Mouse (Mus musculus) heart, embryonic 14.5 days (tissue): ENCODE measurements around the gene Kcnk3. TPM values are rescaled to one million over a fixed set of nuclear protein-coding genes. Genes with fewer than 3 reads are reported as not detected.

Source experiments
- ATAC-seq: fragments of 200-750 bp; cut with Nextera tagmentation; 2 replicates; pipeline ENCODE4 v1.8.0; 2017; ENCODE audit warnings: low read depth, moderate TSS enrichment; ENCODE audit not compliant: insufficient number of reproducible peaks, insufficient read depth, low FRiP score
- H3K27ac ChIP-seq, 2 experiments: fragments of 200-500 bp in 1 of 2; fragments of 300-500 bp in 1 of 2; sonication (generic) in 1 of 2; replicated peaks in 1 of 2; 2 replicates each; pipeline ENCODE4 v1.5.1; 2012 to 2014; ENCODE audit warnings: low read depth in 2 of 2, low read length in 2 of 2, control low read depth in 1 of 2, mild to moderate bottlenecking in 1 of 2, mixed read lengths in 1 of 2; ENCODE audit not compliant: control insufficient read depth in 1 of 2, insufficient read depth in 1 of 2
- H3K27me3 ChIP-seq: fragments of 300-500 bp; sonication (generic); 2 replicates; pipeline ENCODE4 v1.6.1; 2014; ENCODE audit warnings: mild to moderate bottlenecking, low read length, control low read depth; ENCODE audit not compliant: control insufficient read depth, insufficient read depth
- H3K36me3 ChIP-seq: fragments of 300-500 bp; sonication (generic); 2 replicates; pipeline ENCODE4 v1.6.1; 2014; ENCODE audit warnings: mild to moderate bottlenecking, control low read depth, low read length, mixed read lengths; ENCODE audit not compliant: control insufficient read depth, insufficient read depth
- H3K4me1 ChIP-seq, 2 experiments: fragments of 200-500 bp in 1 of 2; fragments of 300-500 bp in 1 of 2; sonication (generic) in 1 of 2; 2 replicates each; pipeline ENCODE4 v1.6.1; 2012 to 2014; ENCODE audit warnings: low read length in 2 of 2, control low read depth in 1 of 2, mixed read lengths in 1 of 2; ENCODE audit not compliant: control insufficient read depth in 2 of 2, insufficient read depth in 2 of 2
- H3K4me2 ChIP-seq: fragments of 300-500 bp; sonication (generic); 2 replicates; pipeline ENCODE4 v1.6.1; 2014; ENCODE audit warnings: mild to moderate bottlenecking, low read length
- H3K4me3 ChIP-seq, 2 experiments: fragments of 200-500 bp in 1 of 2; fragments of 300-500 bp in 1 of 2; sonication (generic) in 1 of 2; 2 replicates each; pipeline ENCODE4 v1.5.1; 2012 to 2014; ENCODE audit warnings: low read length in 2 of 2, mild to moderate bottlenecking in 2 of 2, control low read depth in 1 of 2, low read depth in 1 of 2, moderate library complexity in 1 of 2; ENCODE audit not compliant: control insufficient read depth in 1 of 2, insufficient read depth in 1 of 2
- H3K9ac ChIP-seq: fragments of 300-500 bp; sonication (generic); 2 replicates; pipeline ENCODE4 v1.6.1; 2014; ENCODE audit warnings: mild to moderate bottlenecking, low read length
- H3K9me3 ChIP-seq: fragments of 300-500 bp; sonication (generic); 2 replicates; pipeline ENCODE4 v1.6.1; 2016; ENCODE audit warnings: low read length, control low read depth; ENCODE audit not compliant: control insufficient read depth
- WGBS: fragments of 180-500 bp; shearing (Covaris S2); extraction: QIAGEN DNeasy Blood & Tissue Kit; methylation state at CpG from one replicate; pipeline ENCODE4 v1.1.7; 2014; 5-methylcytosine and 5-hydroxymethylcytosine counted together
- polyA plus RNA-seq: library from polyadenylated mRNA; unstranded; fragments of >200 nt; fragmentation: Nextera tagmentation; extraction: Ambion mirVana; gene quantifications from 2 replicates; pipeline ENCODE4 v1.2.1, GENCODE M21; 2014

Gene Kcnk3
- polyA plus RNA-seq, 1 experiment from 2014 or later, result 40.3 TPM

DNA sequence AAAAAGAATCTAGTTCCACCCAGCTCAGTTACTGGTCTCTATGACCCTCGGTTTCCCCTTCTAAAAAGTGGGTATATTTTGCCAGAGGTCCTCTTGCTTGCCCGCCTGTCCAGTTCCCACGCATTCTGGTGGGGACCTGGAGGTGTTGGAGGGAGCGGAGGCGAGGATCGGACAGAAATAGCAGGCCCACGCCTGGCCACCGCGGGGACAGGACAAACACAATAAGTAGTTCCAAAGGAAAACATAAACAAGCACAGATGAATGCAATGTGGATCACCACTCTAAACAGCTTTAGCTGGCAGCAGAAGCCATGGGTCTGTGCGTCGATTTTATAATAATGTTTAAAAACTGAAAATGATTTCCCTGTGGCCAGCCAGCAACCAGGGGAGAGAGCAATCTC, 5.4 kb downstream of the Kcnk3 start:
- WGBS, result 53% methylated on average over 11 of the region's 11 CpGs
- peak overlapping the region; percentile 61 for H3K9ac ChIP-seq
- peak overlapping the region; percentile 36 for H3K4me2 ChIP-seq
- H3K27me3 ChIP-seq, result peaks cover 12% of the 10 kb centered on the region; the same call in 1 of the 2 replicates
- peaks cover 50 to 70% of the 10 kb centered on the region in 2 experiments for H3K4me1 ChIP-seq
- H3K9me3 ChIP-seq, result no peaks in the 10 kb centered on the region
- no peaks in the 10 kb centered on the region for H3K36me3 ChIP-seq
- peak overlapping the region; percentile 75 to 89 for H3K27ac ChIP-seq
- H3K4me3 ChIP-seq, result no peak overlapping the region
- no peak for ATAC-seq

DNA sequence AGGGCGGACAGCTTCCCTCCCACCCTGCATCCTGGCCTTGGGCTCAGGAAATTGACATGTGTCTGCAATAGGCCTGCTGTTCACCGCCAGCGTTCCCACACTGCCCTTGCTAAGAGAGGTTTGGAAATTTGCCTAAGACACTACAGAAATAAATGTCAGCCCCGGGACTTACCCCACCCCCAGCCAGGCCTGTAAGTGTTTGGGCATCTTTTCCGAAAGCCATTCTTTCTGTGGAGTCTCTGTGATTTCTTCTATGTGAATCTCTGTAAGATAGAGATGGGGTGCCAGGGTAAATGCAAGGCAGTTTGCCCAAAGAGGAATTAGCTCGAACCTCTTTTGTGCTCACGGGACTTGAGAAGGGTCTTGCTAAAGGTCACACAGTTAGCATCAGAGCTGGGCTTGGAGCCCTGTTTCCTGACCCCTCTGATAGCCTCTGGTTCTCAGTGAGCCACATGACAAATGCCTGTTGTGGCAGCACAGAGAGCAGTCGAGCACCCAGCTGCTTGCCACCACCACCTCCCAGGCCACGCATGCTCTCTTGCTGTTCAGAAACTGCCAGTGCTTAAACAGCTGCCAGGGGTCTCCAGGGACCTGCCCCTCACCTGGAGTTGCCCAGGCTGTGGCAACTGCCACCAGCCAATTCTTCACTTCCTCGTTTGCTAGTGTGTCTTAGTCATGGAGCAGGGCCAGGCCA, 6.0 kb downstream of the Kcnk3 start:
- Histone ChIP-seq H3K4me1 (peaks cover 47 to 64% of the 10 kb centered on the region in 2 experiments), H3K9me3 (no peaks in the 10 kb centered on the region), H3K4me3 (no peak overlapping the region), H3K27ac (peak overlapping the region; percentile 75 to 89), H3K4me2 (peak overlapping the region; percentile 36), H3K27me3 (peaks cover 8% of the 10 kb centered on the region; the same call in 1 of the 2 replicates), H3K36me3 (no peaks in the 10 kb centered on the region), H3K9ac (peak overlapping the region; percentile 61)
- 18% methylated on average over 10 of the region's 10 CpGs for WGBS
- ATAC-seq, result peak; percentile 31

DNA sequence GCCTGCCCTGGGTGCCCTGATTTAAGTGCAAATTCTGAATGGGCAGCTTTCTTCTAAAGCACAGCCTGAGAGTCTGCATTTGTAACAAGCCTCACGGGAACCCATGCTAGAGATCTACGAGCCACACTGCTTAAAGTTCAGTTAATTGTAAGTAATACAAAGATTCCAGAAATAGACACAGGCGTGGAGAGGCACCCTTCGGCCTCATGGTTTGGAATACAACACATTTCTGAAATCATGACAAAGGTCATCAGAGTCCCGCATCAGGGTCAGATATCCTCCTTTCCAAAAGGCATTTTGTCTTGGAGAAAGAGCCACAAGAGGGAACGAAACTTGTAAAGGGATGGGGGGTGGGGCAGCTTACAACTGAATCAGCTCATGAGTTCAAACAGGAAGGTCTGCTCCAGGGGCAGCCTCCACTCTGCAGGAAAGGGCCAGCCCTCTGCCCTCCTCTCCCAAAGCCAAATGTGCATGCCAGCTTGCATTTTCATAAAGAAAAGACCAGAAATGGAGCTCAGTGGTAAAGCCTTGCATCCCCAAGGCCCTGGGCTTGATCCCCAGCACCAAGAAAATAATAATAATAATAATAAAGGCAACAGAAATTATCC, 7.1 kb downstream of the Kcnk3 start:
- ATAC-seq, result no peak
- Histone ChIP-seq H3K36me3 (no peaks in the 10 kb centered on the region), H3K27ac (peak overlapping the region; percentile 75 to 89), H3K9ac (peak overlapping the region; percentile 61), H3K4me3 (no peak overlapping the region), H3K4me2 (no peak overlapping the region), H3K9me3 (no peaks in the 10 kb centered on the region), H3K4me1 (peaks cover 43 to 57% of the 10 kb centered on the region in 2 experiments), H3K27me3 (peaks cover 4% of the 10 kb centered on the region; the same call in 1 of the 2 replicates)
- 22% methylated on average over 6 of the region's 6 CpGs for WGBS

DNA sequence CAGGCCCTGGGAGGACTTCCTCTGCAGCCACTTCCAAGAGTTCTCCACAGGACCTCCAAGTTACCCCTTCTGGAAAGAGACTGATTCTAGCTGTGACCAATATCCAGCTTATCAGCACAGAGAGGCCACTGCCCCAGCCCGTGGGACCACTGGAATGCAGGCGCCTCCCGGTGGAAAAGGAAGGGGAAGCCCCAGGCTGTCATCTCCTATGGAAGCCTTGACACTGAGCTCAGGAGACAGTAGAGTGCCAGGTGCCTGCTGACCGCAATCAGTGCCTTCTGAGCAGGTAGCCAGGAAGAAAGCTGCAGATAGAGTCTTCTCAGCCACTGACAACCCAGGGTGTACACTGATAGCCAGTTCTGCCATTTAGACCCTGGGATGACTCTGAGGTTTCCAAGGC, 13.4 kb downstream of the Kcnk3 start:
- Histone ChIP-seq H3K4me1 (peaks cover 43 to 44% of the 10 kb centered on the region in 2 experiments), H3K27ac (peak overlapping the region in 1 of 2 experiments; percentile 35; a peak in 2 of 4 replicates), H3K36me3 (no peaks in the 10 kb centered on the region), H3K9me3 (no peaks in the 10 kb centered on the region), H3K9ac (0 out of 2 replicates have a peak overlapping the region, but pooled peaks have one; percentile 7), H3K4me2 (0 out of 2 replicates have a peak overlapping the region, but pooled peaks have one; percentile 5), H3K4me3 (no peak overlapping the region), H3K27me3 (no peaks in the 10 kb centered on the region)
- 6% methylated on average over 4 of the region's 4 CpGs for WGBS
- no peak for ATAC-seq

DNA sequence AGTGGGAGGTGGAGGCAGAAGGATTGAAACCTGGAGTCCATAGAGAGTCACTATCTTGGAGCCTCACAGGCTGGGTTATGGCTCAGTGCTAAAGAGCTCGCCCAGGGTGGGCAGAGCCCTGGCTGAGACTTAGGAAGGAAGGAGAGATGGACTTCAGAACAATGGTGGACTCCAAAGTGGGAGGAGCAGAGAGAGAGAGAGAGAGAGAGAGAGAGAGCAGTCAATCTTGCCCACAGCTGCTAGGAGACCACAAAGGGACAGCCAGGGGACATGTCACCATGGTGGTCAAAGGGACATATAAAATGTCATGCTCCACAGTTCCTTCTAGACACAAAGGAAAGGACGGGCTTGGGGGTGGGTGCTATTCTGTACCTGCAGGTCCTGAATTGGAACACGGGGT, 15.3 kb downstream of the Kcnk3 start:
- H3K4me1 ChIP-seq, result peaks cover 48 to 53% of the 10 kb centered on the region in 2 experiments
- WGBS, result 85% methylated on average over 3 of the region's 3 CpGs
- no peaks in the 10 kb centered on the region for H3K9me3 ChIP-seq
- H3K4me3 ChIP-seq, result no peak overlapping the region
- no peak for ATAC-seq
- H3K36me3 ChIP-seq, result no peaks in the 10 kb centered on the region
- H3K9ac ChIP-seq, result no peak overlapping the region; the same call in 1 of the 2 replicates
- no peak overlapping the region for H3K4me2 ChIP-seq
- no peaks in the 10 kb centered on the region for H3K27me3 ChIP-seq
- peak overlapping the region in 1 of 2 experiments; percentile 96; a peak in 2 of 4 replicates for H3K27ac ChIP-seq

DNA sequence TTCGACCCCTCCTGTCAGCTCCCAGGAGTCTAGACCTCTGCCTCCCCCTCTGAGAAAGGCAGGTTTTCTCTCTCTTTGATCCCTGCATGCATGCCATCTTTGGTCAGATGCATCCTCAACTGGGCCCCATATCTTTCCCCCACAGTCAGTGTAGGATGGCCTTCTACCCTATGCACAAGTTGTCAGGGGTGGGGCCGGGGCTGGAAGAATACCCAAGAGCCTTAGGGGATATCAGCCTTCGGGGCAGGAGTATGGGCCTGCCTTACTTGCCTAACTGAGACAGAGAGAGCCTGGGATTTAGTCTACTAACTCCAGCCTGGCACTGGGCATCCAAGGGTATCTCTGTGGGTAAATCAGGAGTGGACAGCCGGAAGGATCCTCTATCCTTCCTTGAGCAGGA, 16.0 kb downstream of the Kcnk3 start:
- no peak for ATAC-seq
- no peaks in the 10 kb centered on the region for H3K9me3 ChIP-seq
- H3K9ac ChIP-seq, result peak overlapping the region; percentile 44
- WGBS, result 65% methylated on average over 4 of the region's 4 CpGs
- no peak overlapping the region for H3K4me3 ChIP-seq
- no peak overlapping the region for H3K4me2 ChIP-seq
- no peaks in the 10 kb centered on the region for H3K36me3 ChIP-seq
- H3K4me1 ChIP-seq, result peaks cover 48 to 53% of the 10 kb centered on the region in 2 experiments
- no peaks in the 10 kb centered on the region for H3K27me3 ChIP-seq
- peak overlapping the region; percentile 96 for H3K27ac ChIP-seq

DNA sequence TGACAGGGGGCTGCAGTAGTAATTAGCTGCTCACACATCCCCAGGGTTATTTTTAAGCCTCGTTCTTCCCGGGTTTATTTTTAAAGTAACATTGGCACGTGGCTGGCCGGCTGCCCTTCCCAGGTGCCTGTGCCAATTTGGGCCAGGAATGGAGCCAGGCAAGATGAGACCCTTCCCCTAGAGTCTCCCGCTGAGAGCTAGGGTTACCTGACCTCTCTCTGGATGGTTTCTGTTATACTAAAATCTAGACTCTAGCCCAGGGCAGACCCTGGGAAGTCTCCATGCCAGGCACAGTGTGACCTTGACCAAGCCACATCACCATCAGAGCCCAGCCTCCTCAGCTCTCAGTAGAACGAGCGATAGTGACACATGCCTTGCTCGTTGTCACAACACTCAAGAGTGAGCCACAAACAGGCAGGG, 16.8 kb downstream of the Kcnk3 start:
- no peak overlapping the region for H3K4me3 ChIP-seq
- ATAC-seq, result peak; percentile 32
- H3K4me1 ChIP-seq, result peaks cover 49 to 53% of the 10 kb centered on the region in 2 experiments
- H3K27ac ChIP-seq, result peak overlapping the region; percentile 96
- H3K9me3 ChIP-seq, result no peaks in the 10 kb centered on the region
- H3K4me2 ChIP-seq, result 0 out of 2 replicates have a peak overlapping the region, but pooled peaks have one; percentile 12
- no peaks in the 10 kb centered on the region for H3K27me3 ChIP-seq
- 26% methylated on average over 8 of the region's 8 CpGs for WGBS
- H3K36me3 ChIP-seq, result no peaks in the 10 kb centered on the region
- peak overlapping the region; percentile 44 for H3K9ac ChIP-seq
